Mouse (Mus musculus): ENCODE data around the gene Phyhipl.

The Phyhipl gene

DNA sequence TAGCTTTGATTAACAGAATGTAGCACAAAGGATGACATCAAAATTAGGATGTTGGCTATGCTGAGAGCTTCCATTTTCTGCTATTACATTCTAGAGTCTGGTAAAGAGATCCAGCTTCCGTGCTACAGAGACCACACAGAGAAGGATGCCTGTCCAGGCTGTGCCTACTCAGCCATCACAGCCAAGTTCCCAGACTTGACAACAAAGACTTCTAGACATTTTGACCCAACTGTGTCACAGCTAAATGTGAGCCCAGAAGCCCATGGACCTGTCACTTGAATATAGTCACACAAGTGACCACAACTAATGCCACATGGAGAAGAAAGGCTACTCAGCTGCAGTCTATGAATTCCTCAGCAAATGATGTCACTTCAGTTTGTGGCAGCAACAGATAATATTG lies 24.6 kb downstream of the Phyhipl start:
- DNase-seq, result no peak

DNA sequence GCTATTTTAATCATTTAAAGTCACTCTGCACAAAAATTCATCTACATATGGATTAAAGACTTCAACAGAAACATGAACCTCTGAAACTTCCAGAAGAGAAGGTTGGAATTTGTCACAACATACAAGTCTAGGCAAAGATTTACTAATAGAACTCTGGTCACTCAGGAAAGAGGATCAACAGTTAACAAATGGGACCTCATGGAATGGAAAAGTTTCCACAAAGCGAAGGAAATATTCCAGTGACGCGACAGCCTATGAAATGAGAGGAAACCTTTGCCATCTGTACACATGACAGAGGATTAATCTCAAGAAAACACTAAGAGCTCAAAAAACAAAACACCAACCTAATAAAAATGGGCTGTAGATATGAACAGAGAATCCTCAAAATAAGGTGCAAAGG lies 32.3 kb downstream of the Phyhipl start:
- no peak for DNase-seq

DNA sequence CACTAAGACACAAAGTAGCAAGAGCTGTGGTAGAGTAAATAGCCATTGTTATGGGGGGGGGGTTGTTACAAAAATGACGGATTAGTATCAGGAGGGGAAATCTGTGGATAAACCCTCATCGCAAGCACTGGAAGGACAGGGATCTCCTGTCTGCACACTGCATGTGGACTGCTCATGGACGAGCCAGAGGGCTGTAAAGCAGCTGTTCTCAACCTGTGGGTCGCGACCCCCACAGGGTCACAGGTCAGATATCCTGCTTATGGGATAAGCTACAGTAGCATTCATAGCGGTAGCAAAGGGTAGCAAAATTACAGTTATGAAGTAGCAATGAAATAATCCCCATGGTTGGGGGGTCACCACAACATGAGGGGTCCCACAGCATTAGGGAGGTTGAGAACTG lies 39.4 kb downstream of the Phyhipl start:
- DNase-seq, result no peak

DNA sequence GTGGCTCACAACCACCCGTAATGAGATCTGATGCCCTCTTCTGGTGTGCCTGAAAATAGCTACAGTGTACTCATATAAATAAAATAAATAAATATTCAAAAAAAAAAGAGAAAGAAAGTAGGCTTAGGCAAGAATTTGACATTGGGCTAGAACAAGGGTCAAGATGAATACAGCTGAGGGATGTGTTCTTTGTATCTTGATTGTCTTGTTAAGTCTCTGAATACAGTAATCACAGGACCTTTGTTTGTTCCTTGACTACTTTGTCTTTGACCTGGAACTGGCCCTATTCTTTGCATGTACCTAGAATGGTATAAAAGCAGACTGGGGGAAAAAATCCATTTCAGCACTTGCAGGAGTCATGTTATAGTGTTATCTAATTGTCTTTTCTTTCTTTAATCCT lies 44.1 kb downstream of the Phyhipl start:
- DNase-seq, result no peak

DNA sequence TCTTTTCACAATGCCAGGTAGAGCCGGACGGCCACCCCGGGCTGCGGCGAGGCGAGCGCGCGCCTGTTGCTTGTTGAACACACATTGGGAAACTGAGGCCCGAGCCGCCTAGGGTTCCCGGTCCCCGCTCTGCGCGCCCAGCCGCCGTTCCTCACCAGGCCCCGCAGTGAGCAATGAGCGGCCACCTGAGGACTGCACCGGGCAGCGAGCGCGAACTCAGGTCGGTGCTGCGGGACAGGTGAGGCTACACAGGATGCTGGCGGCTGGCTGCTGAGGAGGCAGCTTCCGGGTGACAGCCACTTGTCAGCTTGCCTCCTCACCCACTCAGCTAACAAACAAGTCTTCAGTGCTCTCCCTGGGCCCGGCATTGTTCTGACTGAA lies 55.9 kb downstream of the Phyhipl start:
- DNase-seq, result no peak

DNA sequence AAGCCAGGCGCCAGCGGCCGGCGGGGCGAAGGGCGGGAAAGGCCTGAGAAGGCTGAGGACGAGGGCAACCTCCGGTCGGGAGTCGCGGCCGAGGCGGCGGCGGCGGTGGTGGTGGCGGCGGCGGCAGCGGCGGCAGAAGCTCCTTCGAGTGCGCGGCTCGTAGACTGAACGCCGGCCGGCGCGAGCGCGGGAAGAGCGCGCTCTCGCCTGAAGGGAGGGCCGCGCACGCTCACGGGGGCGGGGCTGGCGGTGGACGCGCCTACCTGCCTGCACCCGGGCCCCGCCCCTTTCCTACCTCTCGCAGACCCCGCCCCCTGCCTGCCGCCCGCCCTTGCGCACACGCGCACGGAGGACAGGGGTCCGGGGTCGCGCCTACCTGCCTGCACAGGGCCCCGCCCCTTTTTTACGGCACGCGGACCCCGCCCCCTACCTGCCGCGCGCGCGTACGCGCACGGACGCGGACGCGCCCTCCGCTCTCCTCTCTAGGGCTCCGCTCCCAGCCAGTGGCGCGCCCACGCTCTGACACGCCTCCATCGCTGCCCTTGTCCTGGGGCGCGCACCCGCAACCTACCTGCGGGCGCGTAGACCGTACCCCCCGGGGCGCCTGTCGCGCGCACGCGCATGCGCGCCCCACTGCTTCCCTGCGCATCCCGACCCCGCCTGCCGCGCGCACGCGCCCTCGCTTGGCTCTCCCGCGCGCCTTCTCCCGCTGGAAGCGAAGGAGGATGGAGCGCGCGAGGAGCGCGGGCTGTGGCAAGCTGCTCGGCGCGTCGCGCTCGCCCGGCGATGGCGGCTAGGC lies 56.4 kb downstream of the Phyhipl start:
- DNase-seq, result peak; percentile 97 to 99

DNA sequence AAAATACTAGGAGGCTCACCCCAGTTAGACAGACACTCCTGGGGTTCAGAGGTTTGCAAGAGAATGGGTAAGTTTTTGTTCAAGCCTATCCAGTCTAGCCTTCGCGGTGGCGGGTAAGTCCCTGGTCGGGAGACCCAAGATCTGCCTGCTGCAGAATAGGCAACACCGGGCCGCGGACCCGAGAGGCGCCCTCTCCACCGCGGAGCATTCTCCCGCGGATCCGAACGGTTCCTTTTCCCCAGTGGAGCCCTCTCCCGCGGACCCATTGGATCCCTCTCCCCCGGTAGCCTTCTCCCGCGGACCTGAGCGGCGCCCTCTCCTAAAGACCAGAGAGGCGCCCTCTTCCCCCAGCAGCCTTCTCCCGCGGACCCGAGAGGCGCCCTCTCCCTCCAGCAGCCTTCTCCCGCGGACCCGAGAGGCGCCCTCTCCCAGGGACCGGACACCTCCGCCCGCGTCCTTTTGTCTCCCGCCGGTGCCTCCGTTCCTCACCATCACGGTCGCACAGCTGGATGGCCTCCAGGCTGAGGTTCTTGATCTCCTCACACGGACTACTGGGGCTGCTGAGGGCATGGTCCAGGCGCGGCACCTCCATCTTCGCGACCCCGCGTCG lies 57.1 kb downstream of the Phyhipl start:
- peak in 1 of 2 experiments; percentile 77 for DNase-seq

DNA sequence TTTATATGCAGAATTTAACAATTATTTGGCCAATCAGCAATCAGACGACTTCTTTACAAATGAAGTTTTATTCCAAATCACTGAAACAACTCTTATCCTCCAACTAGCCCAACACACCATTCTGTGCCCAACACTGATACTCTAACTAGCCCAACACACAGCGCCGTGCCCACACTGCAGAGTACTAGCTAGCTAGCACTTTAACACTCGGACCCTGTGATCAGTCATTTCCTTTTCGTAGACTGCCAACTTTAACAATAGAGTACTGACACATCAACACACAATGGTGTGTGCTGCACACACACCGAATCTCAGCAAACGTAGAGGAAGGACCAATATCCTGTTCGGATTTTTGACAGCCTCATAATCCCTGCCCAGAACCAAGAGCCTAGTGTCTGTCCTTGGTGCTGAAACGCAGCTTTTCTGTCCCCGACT lies 57.7 kb downstream of the Phyhipl start:
- peak in 1 of 2 experiments; percentile 51 for DNase-seq

DNA sequence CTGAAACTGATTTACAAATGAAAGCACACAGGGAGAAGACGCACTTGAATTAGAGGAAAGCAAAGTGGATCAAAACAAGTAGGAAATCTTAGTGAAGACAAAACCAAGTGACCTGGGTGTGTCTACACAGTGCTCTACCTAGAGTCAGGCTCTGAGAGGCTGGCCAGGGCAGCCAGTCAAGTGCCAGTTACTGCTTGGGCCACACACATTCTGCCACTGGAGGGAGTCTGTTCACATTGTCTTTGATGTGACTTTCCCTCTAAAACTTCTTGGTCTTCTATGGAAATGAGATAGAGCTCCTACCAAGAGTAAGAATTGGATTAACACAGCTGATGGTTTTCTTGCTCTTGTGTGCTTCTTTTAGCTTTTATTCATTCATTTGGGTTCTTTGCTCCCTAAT lies 61.8 kb downstream of the Phyhipl start:
- peak; percentile 34 to 61 for DNase-seq

DNA sequence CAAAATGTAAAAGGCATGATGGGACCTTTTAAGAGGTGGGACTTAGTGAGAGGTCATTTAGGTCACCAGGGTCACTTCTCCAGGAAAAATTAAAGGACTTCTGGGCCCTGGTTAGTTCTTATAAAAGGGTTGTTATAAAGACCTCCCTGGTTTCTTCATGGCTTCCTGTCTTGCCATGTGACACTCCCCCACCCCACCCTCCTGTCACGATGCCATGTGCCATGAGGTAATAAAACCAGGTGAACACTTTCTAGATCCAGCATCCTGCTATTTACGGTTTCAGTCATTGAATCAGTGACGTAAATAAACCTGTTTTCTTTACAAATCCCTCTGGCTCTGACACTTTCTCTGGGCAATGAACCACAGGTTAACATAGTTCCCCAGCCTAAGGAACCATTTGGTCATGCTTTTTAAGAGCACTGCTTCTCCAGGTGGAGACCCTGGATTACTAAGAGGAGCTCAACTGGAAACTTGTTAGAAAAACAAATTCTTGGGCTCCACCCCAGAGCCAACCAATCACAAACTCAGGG lies 68.8 kb downstream of the Phyhipl start:
- no peak for DNase-seq

DNA sequence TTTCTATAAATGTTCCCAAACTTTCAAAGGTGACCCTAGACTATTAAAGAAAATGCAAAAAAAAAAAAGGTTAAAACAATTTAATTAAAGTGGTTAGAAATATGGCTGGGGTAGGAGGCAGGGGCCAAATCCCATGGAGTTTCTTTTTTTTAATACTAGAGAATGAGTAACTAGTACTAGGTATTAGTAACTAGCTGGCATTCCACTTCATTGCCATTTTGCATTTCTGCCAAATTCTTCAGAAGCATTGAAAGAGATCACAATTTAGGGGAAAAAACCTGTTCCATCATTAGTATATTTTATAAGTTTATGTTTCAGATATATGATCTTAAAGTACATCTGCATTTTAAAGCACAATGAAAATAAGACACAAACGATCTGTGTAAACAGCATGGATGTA lies 71.6 kb downstream of the Phyhipl start:
- no peak for DNase-seq

DNA sequence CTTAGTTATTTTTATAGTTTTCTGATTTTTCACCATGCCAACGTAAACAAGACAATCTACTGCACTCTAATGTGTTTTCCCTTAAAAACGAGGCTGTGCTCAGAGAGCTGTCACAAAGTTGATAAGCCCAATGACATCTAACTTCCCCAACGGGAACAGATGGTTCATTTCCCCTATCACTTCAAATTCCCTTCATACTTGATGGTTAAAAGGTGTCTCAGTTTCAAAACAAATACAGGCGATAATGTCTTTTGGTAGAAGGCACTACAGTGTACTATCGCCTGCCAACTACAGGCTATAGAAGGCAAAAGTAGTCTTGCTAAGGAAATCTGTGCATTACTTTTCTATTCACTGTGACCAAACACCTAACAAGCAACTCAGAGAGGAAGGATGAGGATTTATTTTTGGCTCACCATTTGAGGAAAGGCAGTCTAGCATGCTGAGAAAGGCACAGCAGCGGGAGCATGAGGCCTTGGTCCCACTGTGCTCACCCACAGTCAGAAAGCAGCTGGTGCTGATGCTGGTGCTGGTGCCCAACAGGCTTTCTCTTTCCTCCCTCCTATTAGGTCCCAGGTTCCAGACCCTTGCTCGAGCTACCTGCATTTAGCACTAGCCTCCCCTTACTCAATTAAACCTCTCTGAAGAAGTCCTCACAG lies 74.1 kb downstream of the Phyhipl start:
- peak; percentile 31 to 35 for DNase-seq

DNA sequence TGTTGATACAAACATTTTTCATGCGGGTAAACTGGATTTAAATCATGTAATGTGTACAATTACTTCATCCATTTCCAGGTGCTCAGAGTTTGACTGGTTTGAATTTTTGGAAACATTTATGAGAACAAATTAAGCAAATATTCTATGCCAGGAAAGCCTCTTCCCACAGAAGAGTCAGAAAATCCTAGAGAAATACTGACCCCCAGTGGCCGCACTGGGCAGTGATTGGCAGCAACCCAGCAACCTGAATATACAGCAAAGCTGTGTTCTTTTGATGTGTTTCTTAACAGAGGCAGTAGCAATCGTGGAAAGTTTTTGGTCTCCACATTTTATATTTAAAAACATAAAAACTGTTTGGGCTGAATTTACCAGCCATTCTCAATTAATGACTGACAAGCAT lies 92.1 kb downstream of the Phyhipl start:
- DNase-seq, result peak; percentile 81 to 88

DNA sequence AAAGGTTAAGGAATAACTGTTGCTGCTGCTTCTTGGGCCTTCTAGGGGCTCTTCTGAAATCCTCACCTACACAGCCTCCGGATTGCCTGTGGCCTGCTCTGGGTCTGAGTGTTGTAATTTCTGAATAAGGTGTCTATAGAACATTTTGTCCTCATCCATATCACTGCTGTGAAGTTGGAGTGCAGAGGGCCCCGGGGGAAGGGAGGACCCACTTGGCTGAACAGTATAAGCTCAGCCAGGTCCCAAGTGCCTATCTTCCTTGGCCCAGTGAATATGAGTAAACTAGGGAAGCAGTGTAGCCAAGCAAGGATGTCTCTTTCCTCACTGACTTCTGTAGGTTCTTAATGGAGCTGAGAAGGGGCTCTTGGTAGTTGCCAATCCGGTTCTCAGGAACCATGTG lies 103.2 kb downstream of the Phyhipl start:
- DNase-seq, result no peak

DNA sequence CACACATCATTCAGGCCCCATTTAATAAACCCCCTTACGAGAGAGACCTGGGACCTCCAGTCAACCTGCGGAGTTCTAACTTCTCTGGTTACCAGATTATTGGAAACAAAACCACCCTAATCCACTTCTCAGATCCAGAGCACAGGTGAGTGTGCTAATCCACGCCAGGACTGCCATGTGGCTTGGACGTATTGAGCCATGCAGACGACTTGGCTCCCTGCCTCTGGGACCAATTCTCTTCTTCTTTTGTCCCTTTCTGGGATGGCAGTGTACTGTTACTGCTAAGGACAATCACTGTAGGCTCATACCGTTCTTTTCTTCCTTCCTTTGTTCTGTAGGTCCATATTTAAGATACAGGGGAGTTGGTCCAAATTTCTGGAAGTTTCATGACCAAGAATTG lies 112.9 kb downstream of the Phyhipl start:
- peak; percentile 36 to 68 for DNase-seq

DNA sequence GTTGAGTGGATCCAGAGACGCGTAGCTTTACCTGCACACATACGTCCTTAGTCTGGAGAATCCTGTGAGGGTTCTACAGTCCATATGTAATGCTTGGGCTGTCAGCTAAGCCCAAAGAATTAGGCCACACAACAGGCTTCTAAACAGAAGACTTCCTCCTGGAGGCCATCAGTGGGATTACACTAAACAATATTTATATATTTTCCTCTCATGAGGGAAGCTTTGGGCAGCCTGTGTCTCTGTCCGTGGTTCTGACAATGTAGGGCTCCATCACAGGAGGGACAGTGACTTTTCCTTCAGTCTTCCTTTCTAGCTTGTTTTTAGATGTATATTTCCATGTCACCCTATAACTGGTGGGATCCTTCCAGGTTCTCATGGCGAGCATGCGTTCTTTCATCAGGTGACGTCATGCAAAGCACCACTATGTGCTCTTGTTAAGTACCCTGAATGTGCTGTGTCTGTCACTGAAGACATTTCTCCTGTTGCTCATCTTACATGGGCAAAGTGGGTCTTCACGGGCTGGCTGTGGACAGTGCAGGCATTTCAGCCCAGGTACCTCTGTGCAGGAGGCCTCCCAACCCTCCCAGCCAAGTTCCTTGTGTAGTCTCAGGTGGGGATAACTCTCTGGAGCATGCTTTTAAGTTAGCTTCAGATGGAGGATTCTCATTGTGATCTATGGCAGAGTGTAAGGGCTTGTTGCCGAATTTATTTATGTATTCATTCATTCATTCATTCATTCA lies 115.1 kb downstream of the Phyhipl start:
- no peak for DNase-seq

DNA sequence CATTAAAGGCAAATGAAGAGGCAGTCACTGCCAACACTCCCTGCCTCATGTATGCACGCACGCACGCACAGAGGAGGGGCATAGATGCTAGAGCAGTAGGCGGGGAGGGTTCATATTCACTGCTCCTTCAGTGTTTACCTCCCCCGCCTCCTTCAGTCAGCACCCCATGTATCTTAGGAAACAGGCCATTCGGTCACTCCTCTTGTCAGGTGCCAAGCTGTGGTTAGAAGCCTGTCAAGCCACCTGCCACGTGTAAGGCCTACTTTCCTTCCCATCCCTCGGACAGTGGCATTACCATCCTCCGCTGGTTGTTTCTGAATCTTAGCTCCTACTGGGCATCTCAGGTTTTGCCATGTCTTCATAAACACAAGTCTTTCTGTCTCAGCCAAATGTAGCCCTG lies 116.5 kb downstream of the Phyhipl start:
- DNase-seq, result no peak

DNA sequence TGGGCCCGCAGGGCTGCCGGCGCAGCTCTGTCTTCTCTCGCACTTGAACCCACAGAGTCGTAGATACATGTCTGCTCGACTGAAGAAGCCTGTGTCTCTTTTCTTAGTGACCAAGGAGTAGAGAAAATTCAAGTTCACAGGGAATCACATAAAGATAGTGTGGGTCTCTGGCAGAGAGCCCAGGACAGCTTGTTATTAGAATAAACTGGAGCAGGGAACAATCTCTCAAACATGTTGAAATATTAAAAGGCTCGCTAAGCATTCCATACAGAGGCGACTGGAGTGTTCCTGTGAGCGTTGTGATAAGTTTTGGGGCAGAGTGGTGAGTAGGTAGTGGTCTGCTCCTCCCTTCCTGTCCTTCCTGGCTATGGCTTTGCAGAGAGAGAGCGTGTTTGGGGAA lies 118.1 kb downstream of the Phyhipl start:
- DNase-seq, result no peak

DNA sequence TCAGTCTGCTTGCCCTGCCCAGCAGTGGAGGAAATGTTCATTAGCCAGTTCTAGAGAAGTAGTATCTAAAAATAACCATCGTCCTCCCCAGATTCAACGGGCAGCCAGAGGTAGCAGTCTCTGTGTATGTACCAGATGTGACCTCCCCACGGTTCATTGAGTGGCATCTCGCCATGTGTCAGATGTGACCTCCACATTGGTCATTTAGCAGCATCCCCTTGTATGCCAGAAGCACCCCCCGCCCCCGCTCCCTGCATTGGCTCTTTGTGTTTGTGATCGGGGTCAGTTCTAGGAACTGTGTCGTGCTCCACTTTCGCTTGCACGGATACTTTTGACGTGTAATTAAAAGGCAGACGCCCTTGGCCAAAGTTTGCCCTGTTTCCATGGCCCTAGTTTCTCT lies 120.4 kb downstream of the Phyhipl start:
- peak in 1 of 2 experiments; percentile 15 for DNase-seq

DNA sequence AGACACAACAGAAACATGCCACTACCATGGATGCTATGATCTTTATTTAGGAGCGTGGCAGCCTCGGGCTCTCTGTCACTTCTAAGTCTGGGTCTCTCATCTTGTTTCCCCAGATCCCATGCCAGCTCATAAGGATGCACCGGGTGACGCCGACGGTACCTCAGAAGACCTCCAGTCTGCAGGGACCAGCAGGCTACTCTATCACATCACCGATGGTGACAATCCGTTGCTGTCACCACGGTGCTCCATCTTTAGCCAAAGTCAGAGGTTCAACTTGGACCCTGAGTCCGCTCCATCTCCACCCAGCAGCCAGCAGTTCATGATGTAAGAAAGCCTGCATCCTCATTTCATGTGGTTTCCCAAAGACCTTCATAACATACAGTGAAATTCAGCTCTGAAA lies 121.2 kb downstream of the Phyhipl start:
- DNase-seq, result peak in 1 of 2 experiments; percentile 6

DNA sequence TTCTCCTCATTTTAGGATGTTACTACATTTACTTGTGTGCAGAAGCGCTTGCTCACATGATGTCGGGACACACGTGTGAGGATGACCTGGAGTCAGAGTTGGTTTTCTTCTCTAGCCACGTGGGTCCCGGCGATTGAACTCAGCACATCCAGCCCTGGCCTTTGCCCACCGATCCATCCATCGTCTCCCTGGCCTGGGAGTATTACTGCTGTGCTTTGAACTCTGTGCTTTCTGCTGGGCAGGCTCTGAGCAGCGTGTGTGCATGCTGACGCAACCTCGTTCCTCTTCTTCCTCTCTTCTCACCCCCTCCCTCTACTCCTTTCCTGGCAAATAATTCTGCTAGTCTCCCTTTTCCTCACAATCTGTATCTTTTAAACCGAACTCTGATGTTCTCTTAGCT lies 121.8 kb downstream of the Phyhipl start:
- DNase-seq, result no peak

DNA sequence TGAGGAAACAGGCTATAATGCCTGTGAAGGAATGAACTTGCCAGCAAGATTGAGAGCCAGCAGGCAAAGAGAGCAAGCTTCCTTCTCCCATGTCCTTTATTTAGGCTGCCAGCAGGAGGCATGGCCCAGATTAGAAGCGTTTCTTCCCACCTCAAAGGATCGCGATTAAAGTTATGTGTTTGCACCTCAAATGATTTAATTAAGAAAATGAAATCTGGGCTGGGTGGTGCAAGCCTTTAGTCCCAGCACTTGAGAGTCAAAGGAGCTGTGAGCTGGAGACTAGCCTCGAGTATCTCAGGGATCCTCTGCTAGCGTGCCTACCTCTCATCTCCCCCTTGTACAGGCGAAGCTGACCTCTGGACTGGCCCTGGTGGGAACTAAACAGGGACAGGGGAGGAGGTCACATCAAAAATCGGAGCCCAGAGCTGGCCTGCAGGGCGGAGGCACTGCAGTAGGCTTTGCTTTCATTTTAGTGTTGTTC lies 122.4 kb downstream of the Phyhipl start:
- peak; percentile 49 to 60 for DNase-seq

DNA sequence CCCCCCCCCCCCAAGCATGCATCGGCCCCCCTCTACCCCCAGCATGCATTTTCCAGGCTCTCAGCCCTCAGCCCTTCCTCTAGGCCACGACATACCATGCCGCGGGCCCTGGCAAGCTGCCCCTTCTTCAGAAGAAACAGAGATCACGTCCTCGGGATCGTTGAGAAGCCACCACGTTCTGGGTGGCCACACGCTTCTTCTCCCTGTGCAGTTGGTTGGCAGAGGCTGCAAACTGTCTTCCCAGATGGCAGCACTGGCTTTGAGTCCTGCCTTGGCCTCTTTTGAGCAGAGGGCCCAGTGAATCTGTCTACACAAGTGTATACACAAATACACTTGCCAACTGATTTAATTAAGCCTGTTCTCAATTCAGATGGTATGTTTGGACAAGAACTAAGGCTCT lies 123.5 kb downstream of the Phyhipl start:
- peak; percentile 70 to 79 for DNase-seq

All from cerebellum, postnatal 25 days (tissue).